Mouse (Mus musculus) limb, embryonic 11.5 days (tissue): ENCODE data around the gene Mat2b. TPM values are rescaled to one million over a fixed set of nuclear protein-coding genes. Genes with fewer than 3 reads are reported as not detected.

Experiments used
- ATAC-seq: fragments of 200-750 bp; cut with Nextera tagmentation; 2 replicates; pipeline ENCODE4 v1.8.0; 2017; ENCODE audit warnings: low read depth; ENCODE audit not compliant: insufficient number of reproducible peaks, low FRiP score, low TSS enrichment
- DNase-seq: peaks from one replicate; pipeline ENCODE4 v3.0.0-alpha.2; 2015; ENCODE audit warnings: low spot score
- H3K27ac ChIP-seq: fragments of 300-500 bp; sonication (generic); replicated peaks from 2 replicates; pipeline ENCODE4 v1.5.1; 2014; ENCODE audit warnings: low read depth, mild to moderate bottlenecking, low read length
- H3K27me3 ChIP-seq: fragments of 300-500 bp; sonication (generic); 2 replicates; pipeline ENCODE4 v1.6.1; 2014; ENCODE audit warnings: mild to moderate bottlenecking, low read length, mixed read lengths; ENCODE audit not compliant: control insufficient read depth, insufficient read depth
- H3K36me3 ChIP-seq: fragments of 300-500 bp; sonication (generic); 2 replicates; pipeline ENCODE4 v1.6.1; 2014; ENCODE audit warnings: mild to moderate bottlenecking, low read length, moderate library complexity, mixed read lengths; ENCODE audit not compliant: control insufficient read depth, insufficient read depth
- H3K4me1 ChIP-seq: fragments of 300-500 bp; sonication (generic); 2 replicates; pipeline ENCODE4 v1.6.1; 2014; ENCODE audit warnings: low read length, mixed read lengths; ENCODE audit not compliant: control insufficient read depth, insufficient read depth
- H3K4me2 ChIP-seq: fragments of 300-500 bp; sonication (generic); 2 replicates; pipeline ENCODE4 v1.6.1; 2014; ENCODE audit warnings: low read depth, mild to moderate bottlenecking, moderate library complexity; ENCODE audit not compliant: severe bottlenecking
- H3K4me3 ChIP-seq: fragments of 300-500 bp; sonication (generic); 2 replicates; pipeline ENCODE4 v1.5.1; 2014; ENCODE audit warnings: low read depth, low read length
- H3K9ac ChIP-seq: fragments of 300-500 bp; sonication (generic); 2 replicates; pipeline ENCODE4 v1.6.1; 2014; ENCODE audit warnings: mild to moderate bottlenecking, low read length
- H3K9me3 ChIP-seq: fragments of 300-500 bp; sonication (generic); 2 replicates; pipeline ENCODE4 v1.6.1; 2016; ENCODE audit warnings: low read length; ENCODE audit not compliant: control insufficient read depth
- WGBS: fragments of 180-500 bp; shearing (Covaris S2); extraction: QIAGEN DNeasy Blood & Tissue Kit; methylation state at CpG from one replicate; pipeline ENCODE4 v1.1.7; 2014; 5-methylcytosine and 5-hydroxymethylcytosine counted together
- polyA plus RNA-seq: library from polyadenylated mRNA; unstranded; fragments of >200 nt; fragmentation: Nextera tagmentation; extraction: Ambion mirVana; gene quantifications from 2 replicates; pipeline ENCODE4 v1.2.1, GENCODE M21; 2014

The Mat2b gene
- polyA plus RNA-seq, 1 experiment from 2014 or later, result 126 TPM

- no peak overlapping the region for H3K9ac ChIP-seq
- H3K4me3 ChIP-seq, result no peak overlapping the region
- no peaks in the 10 kb centered on the region for H3K9me3 ChIP-seq
- no peak overlapping the region for H3K27ac ChIP-seq
- H3K4me2 ChIP-seq, result no peak overlapping the region
- peaks cover 3% of the 10 kb centered on the region; the same call in 1 of the 2 replicates for H3K4me1 ChIP-seq
- no peaks in the 10 kb centered on the region for H3K27me3 ChIP-seq
- DNase-seq (no peak), ATAC-seq (no peak)
- WGBS, result 81% methylated on average over 5 of the region's 5 CpGs
- H3K36me3 ChIP-seq, result no peaks in the 10 kb centered on the region; the same call in 1 of the 2 replicates
These were observed 4.4 kb downstream of the Mat2b start for GRCm38 (mm10) chr11:40690444-40691127.

GRCm38 (mm10) chr11:40683295-40683694 is 11.7 kb downstream of the Mat2b start:
- Histone ChIP-seq H3K4me3 (no peak overlapping the region), H3K9ac (no peak overlapping the region), H3K9me3 (no peaks in the 10 kb centered on the region), H3K36me3 (peaks cover 16% of the 10 kb centered on the region), H3K4me2 (no peak overlapping the region), H3K27me3 (no peaks in the 10 kb centered on the region), H3K27ac (no peak overlapping the region), H3K4me1 (no peaks in the 10 kb centered on the region)
- WGBS, result 49% methylated on average over 3 of the region's 3 CpGs
- DNase-seq, result no peak
- ATAC-seq, result no peak

- Histone ChIP-seq H3K4me1 (no peaks in the 10 kb centered on the region), H3K9ac (no peak overlapping the region), H3K4me3 (no peak overlapping the region), H3K4me2 (no peak overlapping the region), H3K9me3 (no peaks in the 10 kb centered on the region), H3K27me3 (no peaks in the 10 kb centered on the region), H3K36me3 (peaks cover 20% of the 10 kb centered on the region), H3K27ac (no peak overlapping the region)
- 97% methylated on average over 3 of the region's 3 CpGs for WGBS
- DNase-seq (no peak), ATAC-seq (no peak)
These were observed 12.5 kb downstream of the Mat2b start for GRCm38 (mm10) chr11:40682456-40682855.

- DNase-seq, result peak; percentile 24
- Histone ChIP-seq H3K27ac (no peak overlapping the region), H3K36me3 (peaks cover 12% of the 10 kb centered on the region), H3K4me2 (no peak overlapping the region), H3K9ac (no peak overlapping the region), H3K9me3 (no peaks in the 10 kb centered on the region), H3K27me3 (no peaks in the 10 kb centered on the region), H3K4me1 (no peaks in the 10 kb centered on the region), H3K4me3 (no peak overlapping the region)
- ATAC-seq, result no peak
- 97% methylated on average over 1 of the region's 1 CpGs for WGBS
These were observed 17.8 kb downstream of the Mat2b start for GRCm38 (mm10) chr11:40677169-40677568.

GRCm38 (mm10) chr11:40675014-40675730 is 19.8 kb downstream of the Mat2b start:
- Histone ChIP-seq H3K27me3 (no peaks in the 10 kb centered on the region), H3K9ac (no peak overlapping the region), H3K4me1 (no peaks in the 10 kb centered on the region), H3K4me2 (no peak overlapping the region), H3K4me3 (no peak overlapping the region), H3K27ac (no peak overlapping the region), H3K36me3 (peaks cover 5% of the 10 kb centered on the region), H3K9me3 (no peaks in the 10 kb centered on the region)
- 89% methylated on average over 4 of the region's 4 CpGs for WGBS
- ATAC-seq (no peak), DNase-seq (no peak)

GRCm38 (mm10) chr11:40649726-40650445 is 45.1 kb downstream of the Mat2b start:
- 79% methylated on average over 8 of the region's 8 CpGs for WGBS
- Histone ChIP-seq H3K36me3 (no peaks in the 10 kb centered on the region), H3K4me3 (no peak overlapping the region), H3K27me3 (no peaks in the 10 kb centered on the region), H3K27ac (no peak overlapping the region), H3K4me2 (no peak overlapping the region), H3K9ac (no peak overlapping the region), H3K9me3 (no peaks in the 10 kb centered on the region), H3K4me1 (no peaks in the 10 kb centered on the region)
- no peak for DNase-seq
- no peak for ATAC-seq

GRCm38 (mm10) chr11:40647246-40647645 is 47.8 kb downstream of the Mat2b start:
- H3K36me3 ChIP-seq, result no peaks in the 10 kb centered on the region
- DNase-seq (no peak), ATAC-seq (no peak)
- H3K9ac ChIP-seq, result no peak overlapping the region
- H3K27me3 ChIP-seq, result no peaks in the 10 kb centered on the region
- no peak overlapping the region for H3K4me3 ChIP-seq
- no peak overlapping the region for H3K27ac ChIP-seq
- no peak overlapping the region for H3K4me2 ChIP-seq
- H3K4me1 ChIP-seq, result no peaks in the 10 kb centered on the region
- H3K9me3 ChIP-seq, result no peaks in the 10 kb centered on the region
- WGBS, result 69% methylated on average over 2 of the region's 2 CpGs
